Mouse (Mus musculus): ENCODE data around the gene Thbs3. TPM values are rescaled to one million over a fixed set of nuclear protein-coding genes. Genes with fewer than 3 reads are reported as not detected.

Thbs3 gene
- polyA plus RNA-seq, 1 experiment from 2014 or later = 19.4 TPM

DNA sequence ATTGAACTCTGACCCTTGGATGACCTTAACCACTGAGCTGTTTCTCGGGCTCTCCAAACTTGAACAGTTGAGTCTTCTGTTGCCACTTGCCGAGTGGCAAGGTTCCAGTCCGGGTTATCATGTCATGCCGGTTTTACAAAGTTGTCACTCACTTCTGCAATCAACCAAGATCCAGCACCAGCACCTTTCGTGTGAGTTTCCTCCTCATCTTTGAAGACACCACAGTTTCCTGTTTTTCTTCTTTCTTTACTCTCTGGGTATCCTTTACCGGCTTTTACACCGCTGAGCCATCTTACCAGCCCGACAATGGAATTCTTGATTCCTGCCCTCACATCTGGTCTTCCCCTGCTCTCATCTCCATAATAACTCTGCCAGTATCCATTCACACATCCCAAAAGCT is 24.5 kb upstream of the Thbs3 start:
- H3K4me3 ChIP-seq (ENCODE audit: low read depth, low read length) = no peak overlapping the region
- no peak overlapping the region for H3K9ac ChIP-seq (ENCODE audit: low read length)
- no peak for ATAC-seq (replicated peaks; ENCODE audit: low FRiP score, low TSS enrichment, low read depth)
- H3K36me3 ChIP-seq (ENCODE audit: control insufficient read depth, insufficient read depth, low read length) = peaks cover 7% of the 10 kb centered on the region; the same call in 1 of the 2 replicates
- H3K4me1 ChIP-seq (replicated peaks; ENCODE audit: control insufficient read depth, insufficient read depth, low read length) = no peaks in the 10 kb centered on the region
- no peak overlapping the region for H3K4me2 ChIP-seq (ENCODE audit: low read length)
- no peaks in the 10 kb centered on the region for H3K27me3 ChIP-seq (replicated peaks; ENCODE audit: control insufficient read depth, insufficient read depth, low read length)
- no peak for DNase-seq (ENCODE audit: low spot score)
- no peak overlapping the region for H3K27ac ChIP-seq (ENCODE audit: low read depth)
- 78% methylated on average over 8 of the region's 8 CpGs for WGBS
- no peaks in the 10 kb centered on the region for H3K9me3 ChIP-seq (ENCODE audit: control insufficient read depth, low read length)

DNA sequence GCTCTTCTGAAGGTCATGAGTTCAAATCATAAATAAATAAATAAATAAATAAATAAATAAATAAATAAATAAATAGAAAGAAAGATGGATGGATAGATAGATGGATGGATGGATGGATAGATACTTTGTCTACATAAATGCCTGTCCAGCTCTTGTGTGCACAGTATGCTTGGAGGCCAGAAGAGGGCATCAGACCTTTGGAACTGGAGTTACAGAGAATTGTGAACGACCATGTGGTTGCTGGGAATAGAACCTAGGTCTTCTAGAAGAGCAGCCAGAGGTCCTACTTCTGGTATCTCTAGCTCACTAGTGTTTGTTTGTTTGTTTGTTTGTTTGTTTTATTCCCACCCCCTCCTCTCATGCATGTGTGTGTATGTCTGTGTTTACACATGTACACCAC is 21.6 kb upstream of the Thbs3 start:
- Histone ChIP-seq H3K4me2 (ENCODE audit: low read length) (no peak overlapping the region), H3K27ac (ENCODE audit: low read depth) (no peak overlapping the region), H3K4me3 (ENCODE audit: low read depth, low read length) (no peak overlapping the region), H3K9ac (ENCODE audit: low read length) (no peak overlapping the region), H3K4me1 (replicated peaks; ENCODE audit: control insufficient read depth, insufficient read depth, low read length) (peaks cover 6% of the 10 kb centered on the region; the same call in 1 of the 2 replicates), H3K9me3 (ENCODE audit: control insufficient read depth, low read length) (no peaks in the 10 kb centered on the region), H3K36me3 (ENCODE audit: control insufficient read depth, insufficient read depth, low read length) (no peaks in the 10 kb centered on the region; the same call in 1 of the 2 replicates), H3K27me3 (replicated peaks; ENCODE audit: control insufficient read depth, insufficient read depth, low read length) (no peaks in the 10 kb centered on the region)
- 75% methylated on average over 1 of the region's 1 CpGs for WGBS
- no peak for ATAC-seq (replicated peaks; ENCODE audit: low FRiP score, low TSS enrichment, low read depth)
- no peak for DNase-seq (ENCODE audit: low spot score)

DNA sequence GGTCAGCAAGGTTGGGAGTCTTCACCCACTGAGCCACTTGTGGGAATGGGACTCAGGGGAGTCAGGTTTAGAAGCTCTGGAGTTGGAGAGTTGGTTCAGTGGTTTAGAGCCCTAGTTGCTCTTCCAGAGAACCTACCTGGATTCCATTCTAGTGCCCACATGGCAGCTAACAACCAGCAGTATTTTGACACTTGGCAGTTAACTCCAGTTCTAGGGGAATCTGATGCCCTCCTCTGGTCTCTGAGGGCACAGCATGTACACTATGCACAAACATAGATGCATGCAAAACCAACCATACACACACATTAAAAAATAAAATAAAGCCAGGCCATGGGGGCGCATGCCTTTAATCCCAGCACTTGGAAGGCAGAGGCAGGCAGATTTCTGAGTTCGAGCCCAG is 21.1 kb upstream of the Thbs3 start:
- H3K9ac ChIP-seq (ENCODE audit: low read length) = no peak overlapping the region
- WGBS = 83% methylated on average over 2 of the region's 2 CpGs
- no peaks in the 10 kb centered on the region for H3K36me3 ChIP-seq (ENCODE audit: control insufficient read depth, insufficient read depth, low read length)
- no peaks in the 10 kb centered on the region for H3K9me3 ChIP-seq (ENCODE audit: control insufficient read depth, low read length)
- ATAC-seq (replicated peaks; ENCODE audit: low FRiP score, low TSS enrichment, low read depth) (no peak), DNase-seq (ENCODE audit: low spot score) (no peak)
- H3K4me2 ChIP-seq (ENCODE audit: low read length) = no peak overlapping the region
- no peak overlapping the region for H3K27ac ChIP-seq (ENCODE audit: low read depth)
- H3K4me3 ChIP-seq (ENCODE audit: low read depth, low read length) = no peak overlapping the region
- H3K4me1 ChIP-seq (replicated peaks; ENCODE audit: control insufficient read depth, insufficient read depth, low read length) = peaks cover 6% of the 10 kb centered on the region; the same call in 1 of the 2 replicates
- no peaks in the 10 kb centered on the region for H3K27me3 ChIP-seq (replicated peaks; ENCODE audit: control insufficient read depth, insufficient read depth, low read length)

DNA sequence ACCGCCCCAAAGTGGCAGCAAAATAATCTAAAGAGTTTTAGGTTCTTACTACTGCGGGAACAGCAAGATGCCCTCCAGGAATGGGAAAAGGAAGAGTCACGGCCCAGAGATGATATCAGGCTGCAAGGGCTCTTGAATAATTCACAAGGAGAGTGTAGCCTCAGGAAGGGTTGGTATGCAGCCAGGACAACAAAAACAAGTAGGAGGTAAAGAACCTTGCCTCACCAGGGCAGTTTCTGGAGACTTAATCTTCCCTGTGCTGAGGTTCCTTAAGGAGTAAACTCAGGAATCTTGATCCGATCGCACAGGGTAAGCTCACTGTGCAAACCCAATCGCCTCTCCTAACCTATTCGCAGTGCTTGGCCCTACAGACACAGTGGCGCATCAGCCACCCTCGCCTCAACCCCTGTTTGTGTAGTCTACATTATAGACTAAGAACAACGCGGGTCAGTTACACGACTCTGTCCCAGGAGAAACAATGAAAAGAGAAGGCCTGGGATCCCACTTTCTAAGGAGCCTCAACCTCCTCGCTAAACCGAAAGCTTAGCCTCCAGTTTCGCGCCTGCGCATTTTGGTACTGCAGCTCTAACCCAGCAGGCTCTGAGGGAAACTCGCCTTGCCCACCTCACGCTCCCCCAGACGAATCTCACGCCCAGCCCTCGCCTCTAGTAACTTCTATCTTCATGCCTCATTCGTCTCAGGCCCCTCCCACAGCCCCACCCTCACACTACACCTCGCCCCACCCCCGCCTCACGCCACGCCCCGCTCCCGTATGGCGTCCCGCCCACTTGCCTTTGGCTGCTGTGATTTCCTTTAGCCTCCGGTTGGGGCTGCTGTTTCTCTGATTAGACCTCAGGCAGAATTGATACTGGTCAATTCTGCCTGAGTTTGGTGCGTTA is 18.8 kb upstream of the Thbs3 start:
- H3K4me2 ChIP-seq (ENCODE audit: low read length) = peak overlapping the region; percentile 69
- peak; percentile 98 for ATAC-seq (replicated peaks; ENCODE audit: low FRiP score, low TSS enrichment, low read depth)
- H3K9ac ChIP-seq (ENCODE audit: low read length) = peak overlapping the region; percentile 63
- no peaks in the 10 kb centered on the region for H3K9me3 ChIP-seq (ENCODE audit: control insufficient read depth, low read length)
- no peaks in the 10 kb centered on the region for H3K36me3 ChIP-seq (ENCODE audit: control insufficient read depth, insufficient read depth, low read length)
- H3K27me3 ChIP-seq (replicated peaks; ENCODE audit: control insufficient read depth, insufficient read depth, low read length) = no peaks in the 10 kb centered on the region
- DNase-seq (ENCODE audit: low spot score) = peak; percentile 92
- WGBS = 8% methylated on average over 33 of the region's 33 CpGs
- H3K27ac ChIP-seq (ENCODE audit: low read depth) = peak overlapping the region; percentile 85
- H3K4me3 ChIP-seq (ENCODE audit: low read depth, low read length) = peak overlapping the region; percentile 42
- peaks cover 6% of the 10 kb centered on the region; the same call in 1 of the 2 replicates for H3K4me1 ChIP-seq (replicated peaks; ENCODE audit: control insufficient read depth, insufficient read depth, low read length)

DNA sequence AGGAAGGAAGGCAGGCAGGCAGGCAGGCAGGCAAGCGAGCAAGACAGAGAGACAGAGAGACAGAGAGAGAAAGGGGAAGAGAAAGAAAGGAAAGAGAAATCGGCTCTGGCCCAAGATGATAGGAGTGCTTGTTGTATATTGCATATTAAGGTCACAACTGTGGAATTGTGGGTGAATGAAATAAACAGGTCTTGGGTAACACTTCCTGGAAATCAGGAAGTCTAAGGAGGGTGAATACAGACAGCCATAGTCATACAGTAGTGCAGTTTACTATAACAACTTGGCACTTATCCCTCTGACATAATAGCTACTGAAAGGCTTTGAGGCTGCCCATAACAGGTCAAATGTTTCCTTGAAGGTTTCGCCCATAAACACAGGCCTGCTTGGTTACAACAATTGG is 15.1 kb upstream of the Thbs3 start:
- Histone ChIP-seq H3K27me3 (replicated peaks; ENCODE audit: control insufficient read depth, insufficient read depth, low read length) (no peaks in the 10 kb centered on the region), H3K36me3 (ENCODE audit: control insufficient read depth, insufficient read depth, low read length) (peaks cover 7% of the 10 kb centered on the region; the same call in 1 of the 2 replicates), H3K4me3 (ENCODE audit: low read depth, low read length) (no peak overlapping the region), H3K4me1 (replicated peaks; ENCODE audit: control insufficient read depth, insufficient read depth, low read length) (peaks cover 10% of the 10 kb centered on the region), H3K9ac (ENCODE audit: low read length) (no peak overlapping the region), H3K4me2 (ENCODE audit: low read length) (no peak overlapping the region), H3K27ac (ENCODE audit: low read depth) (no peak overlapping the region), H3K9me3 (ENCODE audit: control insufficient read depth, low read length) (no peaks in the 10 kb centered on the region)
- ATAC-seq (replicated peaks; ENCODE audit: low FRiP score, low TSS enrichment, low read depth) (no peak), DNase-seq (ENCODE audit: low spot score) (no peak)
- WGBS = 73% methylated on average over 3 of the region's 3 CpGs

DNA sequence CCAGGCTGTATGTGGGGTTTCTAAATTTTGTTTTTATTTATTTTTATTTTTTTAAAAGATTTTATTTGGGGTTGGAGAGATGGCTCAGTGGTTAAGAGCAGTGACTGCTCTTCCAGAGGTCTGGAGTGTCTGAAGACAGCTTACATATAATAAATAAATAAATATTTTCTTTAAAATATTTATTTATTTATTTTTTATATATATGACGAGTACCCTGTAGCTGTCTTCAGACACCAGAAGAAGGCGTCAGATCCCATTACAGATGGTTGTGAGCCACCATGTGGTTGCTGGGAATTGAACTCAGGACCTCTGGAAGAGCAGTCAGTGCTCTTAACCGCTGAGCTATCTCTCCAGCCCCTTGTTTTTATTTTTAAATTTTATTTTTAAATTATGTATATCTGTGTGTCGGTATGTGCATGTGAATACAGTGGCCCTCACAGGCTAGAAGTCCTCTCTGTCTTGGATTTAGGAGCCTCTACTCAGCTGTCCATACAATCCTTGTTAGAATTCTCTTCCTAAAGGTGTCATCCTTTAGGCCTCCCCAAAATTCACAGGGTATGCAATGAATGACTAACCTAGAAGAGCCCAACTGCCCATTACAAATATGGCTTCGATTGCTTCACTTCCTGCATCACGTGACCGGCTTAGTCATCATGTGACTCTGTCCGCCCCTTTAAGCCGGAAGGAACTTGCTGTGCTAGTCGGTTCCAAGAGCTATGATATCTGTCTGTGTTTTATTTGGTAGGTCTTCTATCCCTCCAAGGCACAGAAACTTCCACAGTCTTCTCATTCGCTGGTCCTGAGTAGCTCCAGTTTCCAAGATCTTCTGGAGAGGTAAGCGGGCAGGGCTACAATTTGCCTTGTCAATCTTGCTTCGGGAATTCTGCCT is 12.5 kb upstream of the Thbs3 start, which contains the start of gene Gba:
Gene Gba (plus strand): TSS at position 676 of the 889 bp plus-strand sequence.
- Histone ChIP-seq H3K27ac (ENCODE audit: low read depth) (no peak within 1 kb of the TSS), H3K4me1 (replicated peaks; ENCODE audit: control insufficient read depth, insufficient read depth, low read length) (peaks cover 4% of the 10 kb centered on the region)
- peak; percentile 92 for DNase-seq (ENCODE audit: low spot score)

DNA sequence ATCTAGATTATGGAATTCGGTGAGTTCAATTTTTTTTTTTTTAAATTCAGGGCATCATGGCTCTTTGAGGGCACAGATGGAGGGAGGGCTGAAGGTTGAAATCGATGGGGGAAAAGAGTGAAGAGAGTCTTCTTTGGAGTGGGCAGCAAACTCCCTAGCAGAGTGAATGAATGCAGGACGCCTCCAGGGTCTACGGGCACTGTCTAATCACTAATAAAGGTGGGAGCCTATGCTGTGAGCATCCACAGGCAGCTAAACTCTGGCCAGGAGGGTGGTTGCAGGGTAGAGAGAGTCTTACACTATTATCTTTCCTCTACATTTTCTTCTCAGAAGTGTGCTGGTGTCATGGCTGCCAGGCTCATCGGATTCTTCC is 11.9 kb upstream of the Thbs3 start:
- Histone ChIP-seq H3K4me2 (ENCODE audit: low read length) (peak overlapping the region; percentile 68), H3K4me3 (ENCODE audit: low read depth, low read length) (peak overlapping the region; percentile 67), H3K27me3 (replicated peaks; ENCODE audit: control insufficient read depth, insufficient read depth, low read length) (no peaks in the 10 kb centered on the region), H3K9me3 (ENCODE audit: control insufficient read depth, low read length) (no peaks in the 10 kb centered on the region), H3K4me1 (replicated peaks; ENCODE audit: control insufficient read depth, insufficient read depth, low read length) (peaks cover 4% of the 10 kb centered on the region), H3K27ac (ENCODE audit: low read depth) (no peak overlapping the region), H3K9ac (ENCODE audit: low read length) (peak overlapping the region; percentile 49), H3K36me3 (ENCODE audit: control insufficient read depth, insufficient read depth, low read length) (peaks cover 38% of the 10 kb centered on the region)
- DNase-seq (ENCODE audit: low spot score) (no peak), ATAC-seq (replicated peaks; ENCODE audit: low FRiP score, low TSS enrichment, low read depth) (peak; percentile 14; the same call in 1 of the 2 replicates)
- 31% methylated on average over 5 of the region's 5 CpGs for WGBS

More for the DNA sequence above, 12.5 kb upstream of the Thbs3 start, which contains the start of gene Gba:
- no peaks in the 10 kb centered on the region for H3K27me3 ChIP-seq (replicated peaks; ENCODE audit: control insufficient read depth, insufficient read depth, low read length)
- H3K4me2 ChIP-seq (ENCODE audit: low read length) = peak within 1 kb of the TSS; percentile 68
- H3K4me3 ChIP-seq (ENCODE audit: low read depth, low read length) = peak within 1 kb of the TSS; percentile 67
- H3K36me3 ChIP-seq (ENCODE audit: control insufficient read depth, insufficient read depth, low read length) = peaks cover 32% of the 10 kb centered on the region
- no peaks in the 10 kb centered on the region for H3K9me3 ChIP-seq (ENCODE audit: control insufficient read depth, low read length)
- peak; percentile 92 for ATAC-seq (replicated peaks; ENCODE audit: low FRiP score, low TSS enrichment, low read depth)
- H3K9ac ChIP-seq (ENCODE audit: low read length) = peak within 1 kb of the TSS; percentile 49
- 23% methylated on average over 13 of the region's 13 CpGs for WGBS

DNA sequence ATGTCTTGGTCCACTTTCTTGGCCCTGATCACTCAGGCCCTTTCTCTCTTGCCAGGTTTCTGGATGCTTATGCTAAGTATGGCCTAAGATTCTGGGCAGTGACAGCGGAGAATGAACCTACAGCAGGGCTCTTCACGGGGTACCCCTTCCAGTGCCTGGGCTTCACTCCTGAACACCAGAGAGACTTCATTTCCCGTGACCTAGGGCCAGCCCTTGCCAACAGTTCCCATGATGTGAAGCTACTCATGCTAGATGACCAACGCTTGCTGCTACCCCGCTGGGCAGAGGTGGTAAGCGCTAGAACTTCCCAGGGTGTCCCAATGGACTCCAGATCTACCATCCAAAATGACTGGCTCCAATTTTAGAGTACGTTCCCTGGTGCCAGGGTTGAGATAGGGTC is 8.9 kb upstream of the Thbs3 start:
- 95% methylated on average over 7 of the region's 7 CpGs for WGBS
- Histone ChIP-seq H3K4me3 (ENCODE audit: low read depth, low read length) (no peak overlapping the region), H3K27me3 (replicated peaks; ENCODE audit: control insufficient read depth, insufficient read depth, low read length) (no peaks in the 10 kb centered on the region), H3K36me3 (ENCODE audit: control insufficient read depth, insufficient read depth, low read length) (peaks cover 67% of the 10 kb centered on the region), H3K27ac (ENCODE audit: low read depth) (no peak overlapping the region), H3K4me2 (ENCODE audit: low read length) (no peak overlapping the region), H3K9me3 (ENCODE audit: control insufficient read depth, low read length) (no peaks in the 10 kb centered on the region), H3K9ac (ENCODE audit: low read length) (no peak overlapping the region), H3K4me1 (replicated peaks; ENCODE audit: control insufficient read depth, insufficient read depth, low read length) (peaks cover 4% of the 10 kb centered on the region)
- ATAC-seq (replicated peaks; ENCODE audit: low FRiP score, low TSS enrichment, low read depth) = no peak
- no peak for DNase-seq (ENCODE audit: low spot score)

Data from intestine, embryonic 14.5 days (tissue).